Mouse (Mus musculus): ENCODE data around the gene Phf21b.
A peak's percentile ranks its signal among the peaks of the same experiment; 100 is the strongest.

The Phf21b gene

GRCm38 (mm10) chr15:84877029-84877815, 21.4 kb upstream of the Phf21b start:
- Histone ChIP-seq H3K27me3 (ENCODE audit: insufficient read depth, low read length) (no peaks in the 10 kb centered on the region; the same call in 1 of the 2 replicates), H3K36me3 (ENCODE audit: insufficient read depth, low read length) (no peaks in the 10 kb centered on the region), H3K4me1 (replicated peaks; ENCODE audit: low read depth, low read length) (peaks cover 12% of the 10 kb centered on the region), H3K4me3 (replicated peaks; ENCODE audit: low read length) (no peak overlapping the region), H3K9me3 (ENCODE audit: low read length) (no peaks in the 10 kb centered on the region)
- no peak for TF ChIP-seq NANOG (IDR thresholded peaks at IDR 0.05; ENCODE audit: borderline replicate concordance, low read length)
- TF ChIP-seq CTCF (conservative IDR thresholded peaks at IDR 0.05; ENCODE audit: low read length), result no peak

- Histone ChIP-seq H3K4me3 (replicated peaks; ENCODE audit: low read length) (no peak overlapping the region), H3K27me3 (ENCODE audit: insufficient read depth, low read length) (no peaks in the 10 kb centered on the region), H3K9me3 (ENCODE audit: low read length) (no peaks in the 10 kb centered on the region; the same call in 1 of the 2 replicates), H3K4me1 (replicated peaks; ENCODE audit: low read depth, low read length) (no peaks in the 10 kb centered on the region), H3K36me3 (ENCODE audit: insufficient read depth, low read length) (no peaks in the 10 kb centered on the region)
- TF ChIP-seq POU5F1 (IDR thresholded peaks at IDR 0.05; ENCODE audit: borderline replicate concordance, low read length), result no peak
- no peak for TF ChIP-seq NANOG (IDR thresholded peaks at IDR 0.05; ENCODE audit: borderline replicate concordance, low read length)
- TF ChIP-seq CTCF (conservative IDR thresholded peaks at IDR 0.05; ENCODE audit: low read length), result no peak
These were observed 18.0 kb upstream of the Phf21b start for GRCm38 (mm10) chr15:84873867-84874266.

GRCm38 (mm10) chr15:84873079-84873478, 17.2 kb upstream of the Phf21b start:
- H3K4me1 ChIP-seq (replicated peaks; ENCODE audit: low read depth, low read length), result no peaks in the 10 kb centered on the region
- TF ChIP-seq POU5F1 (IDR thresholded peaks at IDR 0.05; ENCODE audit: borderline replicate concordance, low read length) (no peak), CTCF (conservative IDR thresholded peaks at IDR 0.05; ENCODE audit: low read length) (no peak), NANOG (IDR thresholded peaks at IDR 0.05; ENCODE audit: borderline replicate concordance, low read length) (no peak)

GRCm38 (mm10) chr15:84871802-84872201, 16.0 kb upstream of the Phf21b start:
- Histone ChIP-seq H3K4me1 (replicated peaks; ENCODE audit: low read depth, low read length) (no peaks in the 10 kb centered on the region), H3K4me3 (replicated peaks; ENCODE audit: low read length) (no peak overlapping the region), H3K9me3 (ENCODE audit: low read length) (no peaks in the 10 kb centered on the region; the same call in 1 of the 2 replicates), H3K36me3 (ENCODE audit: insufficient read depth, low read length) (no peaks in the 10 kb centered on the region), H3K27me3 (ENCODE audit: insufficient read depth, low read length) (no peaks in the 10 kb centered on the region)
- no peak for TF ChIP-seq POU5F1 (IDR thresholded peaks at IDR 0.05; ENCODE audit: borderline replicate concordance, low read length)
- TF ChIP-seq CTCF (conservative IDR thresholded peaks at IDR 0.05; ENCODE audit: low read length), result no peak
- no peak for TF ChIP-seq NANOG (IDR thresholded peaks at IDR 0.05; ENCODE audit: borderline replicate concordance, low read length)

More at GRCm38 (mm10) chr15:84873079-84873478, 17.2 kb upstream of the Phf21b start:
- H3K4me3 ChIP-seq (replicated peaks; ENCODE audit: low read length), result no peak overlapping the region
- H3K36me3 ChIP-seq (ENCODE audit: insufficient read depth, low read length), result no peaks in the 10 kb centered on the region
- H3K27me3 ChIP-seq (ENCODE audit: insufficient read depth, low read length), result no peaks in the 10 kb centered on the region
- H3K9me3 ChIP-seq (ENCODE audit: low read length), result no peaks in the 10 kb centered on the region; the same call in 1 of the 2 replicates

- TF ChIP-seq POU5F1 (IDR thresholded peaks at IDR 0.05; ENCODE audit: borderline replicate concordance, low read length) (no peak), NANOG (IDR thresholded peaks at IDR 0.05; ENCODE audit: borderline replicate concordance, low read length) (no peak), CTCF (conservative IDR thresholded peaks at IDR 0.05; ENCODE audit: low read length) (no peak)
These were observed 6.1 kb upstream of the Phf21b start for GRCm38 (mm10) chr15:84861911-84862310.

GRCm38 (mm10) chr15:84857623-84858022, 1.8 kb upstream of the Phf21b start:
- H3K36me3 ChIP-seq (ENCODE audit: insufficient read depth, low read length), result no peaks in the 10 kb centered on the region
- no peak overlapping the region for H3K4me3 ChIP-seq (replicated peaks; ENCODE audit: low read length)
- TF ChIP-seq NANOG (IDR thresholded peaks at IDR 0.05; ENCODE audit: borderline replicate concordance, low read length), result no peak
- H3K9me3 ChIP-seq (ENCODE audit: low read length), result no peaks in the 10 kb centered on the region
- peaks cover 23% of the 10 kb centered on the region for H3K4me1 ChIP-seq (replicated peaks; ENCODE audit: low read depth, low read length)
- H3K27me3 ChIP-seq (ENCODE audit: insufficient read depth, low read length), result peaks cover 69% of the 10 kb centered on the region

More at GRCm38 (mm10) chr15:84861911-84862310, 6.1 kb upstream of the Phf21b start:
- no peak overlapping the region for H3K4me3 ChIP-seq (replicated peaks; ENCODE audit: low read length)
- H3K27me3 ChIP-seq (ENCODE audit: insufficient read depth, low read length), result peaks cover 49% of the 10 kb centered on the region
- no peaks in the 10 kb centered on the region for H3K9me3 ChIP-seq (ENCODE audit: low read length)
- 0 out of 2 replicates have a peak, but pooled peaks cover 4% of the 10 kb centered on the region for H3K4me1 ChIP-seq (replicated peaks; ENCODE audit: low read depth, low read length)
- no peaks in the 10 kb centered on the region for H3K36me3 ChIP-seq (ENCODE audit: insufficient read depth, low read length)

- no peaks in the 10 kb centered on the region for H3K36me3 ChIP-seq (ENCODE audit: insufficient read depth, low read length)
- TF ChIP-seq NANOG (IDR thresholded peaks at IDR 0.05; ENCODE audit: borderline replicate concordance, low read length) (no peak), CTCF (conservative IDR thresholded peaks at IDR 0.05; ENCODE audit: low read length) (no peak), POU5F1 (IDR thresholded peaks at IDR 0.05; ENCODE audit: borderline replicate concordance, low read length) (no peak)
- peak overlapping the region; percentile 94 for H3K4me3 ChIP-seq (replicated peaks; ENCODE audit: low read length)
- no peaks in the 10 kb centered on the region for H3K9me3 ChIP-seq (ENCODE audit: low read length)
- H3K4me1 ChIP-seq (replicated peaks; ENCODE audit: low read depth, low read length), result peaks cover 44% of the 10 kb centered on the region
- H3K27me3 ChIP-seq (ENCODE audit: insufficient read depth, low read length), result peaks cover 69% of the 10 kb centered on the region
These were observed 638 bp downstream of the Phf21b start for GRCm38 (mm10) chr15:84854921-84855901.

- Histone ChIP-seq H3K9me3 (ENCODE audit: low read length) (no peaks in the 10 kb centered on the region), H3K27me3 (ENCODE audit: insufficient read depth, low read length) (peaks cover 61% of the 10 kb centered on the region), H3K36me3 (ENCODE audit: insufficient read depth, low read length) (no peaks in the 10 kb centered on the region), H3K4me1 (replicated peaks; ENCODE audit: low read depth, low read length) (peaks cover 49% of the 10 kb centered on the region), H3K4me3 (replicated peaks; ENCODE audit: low read length) (peak overlapping the region; percentile 94)
- TF ChIP-seq POU5F1 (IDR thresholded peaks at IDR 0.05; ENCODE audit: borderline replicate concordance, low read length), result no peak
- TF ChIP-seq CTCF (conservative IDR thresholded peaks at IDR 0.05; ENCODE audit: low read length), result no peak
- no peak for TF ChIP-seq NANOG (IDR thresholded peaks at IDR 0.05; ENCODE audit: borderline replicate concordance, low read length)
These were observed 1.6 kb downstream of the Phf21b start for GRCm38 (mm10) chr15:84854171-84854811.
